In genomic region chr11:46522719-46523118, GRCm38 (mm10) we compare ENCODE assay signal across 13 mouse cellular contexts. TPM values are rescaled to one million over a fixed set of nuclear protein-coding genes. Genes with fewer than 3 reads are reported as not detected.
A peak's percentile ranks its signal among the peaks of the same experiment; 100 is the strongest.
DNase-seq lines count a peak whose midpoint lies in the region; ATAC-seq and TF ChIP-seq lines count a peak whose summit lies in the region.
"Had no signal": no experiment of that assay in that cellular context is flagged by ENCODE, and none has a peak within 500 bp of the region (broad histone marks: within the 10 kb centered on the region; RNA-seq: fewer than 3 reads in every experiment).

No protein-coding gene starts in this region.

- H3K4me2 ChIP-seq in heart, postnatal 0 days (ENCODE audit: low read depth, low read length): no peak overlapping the region
- H3K4me2 ChIP-seq in midbrain, postnatal 0 days (ENCODE audit: low read depth, low read length, poor library complexity, severe bottlenecking): no peak overlapping the region
- no peak overlapping the region for H3K4me2 ChIP-seq in midbrain, embryonic 15.5 days
- H3K4me2 ChIP-seq: heart, embryonic 11.5 days; liver, embryonic 13.5 days had no signal

- ATAC-seq in heart, postnatal 0 days (ENCODE audit: insufficient read depth, low read depth): no peak
- ATAC-seq in midbrain, postnatal 0 days (ENCODE audit: low FRiP score): no peak
- no peak for ATAC-seq in midbrain, embryonic 15.5 days (replicated peaks)
- 0 out of 2 replicates have a peak, but pooled peaks have one; percentile 50 for ATAC-seq in common myeloid progenitor, adult 5-6 weeks (replicated peaks; ENCODE audit: low read depth, poor library complexity, severe bottlenecking)
- ATAC-seq: forebrain, embryonic 14.5 days had no signal

- no peaks in the 10 kb centered on the region for H3K9me3 ChIP-seq in heart, postnatal 0 days (replicated peaks; ENCODE audit: control insufficient read depth, low read length)
- H3K9me3 ChIP-seq in midbrain, postnatal 0 days (ENCODE audit: low read length): no peaks in the 10 kb centered on the region
- H3K9me3 ChIP-seq in midbrain, embryonic 15.5 days: no peaks in the 10 kb centered on the region
- H3K9me3 ChIP-seq: liver, embryonic 13.5 days had no signal

- no peaks in the 10 kb centered on the region for H3K4me1 ChIP-seq in heart, postnatal 0 days (ENCODE audit: control insufficient read depth, insufficient read depth)
- no peaks in the 10 kb centered on the region for H3K4me1 ChIP-seq in midbrain, postnatal 0 days (ENCODE audit: insufficient read depth, low read length)
- H3K4me1 ChIP-seq in midbrain, embryonic 15.5 days: no peaks in the 10 kb centered on the region
- H3K4me1 ChIP-seq: liver, embryonic 13.5 days had no signal

- H3K4me3 ChIP-seq in heart, postnatal 0 days (ENCODE audit: low read depth, low read length): no peak overlapping the region
- no peak overlapping the region for H3K4me3 ChIP-seq in midbrain, postnatal 0 days (ENCODE audit: low read depth, low read length)
- no peak overlapping the region for H3K4me3 ChIP-seq in midbrain, embryonic 15.5 days
- H3K4me3 ChIP-seq: liver, embryonic 13.5 days had no signal

- TF ChIP-seq CTCF in heart, postnatal 0 days (IDR thresholded peaks at IDR 0.05; ENCODE audit: low read depth): peak; percentile 30
- TF ChIP-seq CTCF in midbrain, postnatal 0 days (IDR thresholded peaks at IDR 0.05): peak; percentile 37; the same call in 1 of the 2 replicates

- 65% methylated on average over 3 of the region's 3 CpGs for WGBS in heart, postnatal 0 days
- 78% methylated on average over 3 of the region's 3 CpGs for WGBS in midbrain, postnatal 0 days
- 86% methylated on average over 3 of the region's 3 CpGs for WGBS in midbrain, embryonic 15.5 days

- H3K27ac ChIP-seq in heart, postnatal 0 days (ENCODE audit: low read depth): no peak overlapping the region
- no peak overlapping the region for H3K27ac ChIP-seq in midbrain, postnatal 0 days (ENCODE audit: low read depth, low read length)
- no peak overlapping the region for H3K27ac ChIP-seq in midbrain, embryonic 15.5 days
- H3K27ac ChIP-seq: liver, embryonic 13.5 days had no signal

- H3K9ac ChIP-seq in heart, postnatal 0 days (replicated peaks; ENCODE audit: low read depth, low read length): no peak overlapping the region
- no peak overlapping the region for H3K9ac ChIP-seq in midbrain, postnatal 0 days (replicated peaks; ENCODE audit: low read length, poor library complexity, severe bottlenecking)
- no peak overlapping the region for H3K9ac ChIP-seq in midbrain, embryonic 15.5 days
- H3K9ac ChIP-seq: liver, embryonic 13.5 days had no signal

- H3K27me3 ChIP-seq in heart, postnatal 0 days (ENCODE audit: control insufficient read depth, insufficient read depth, low read length): no peaks in the 10 kb centered on the region
- no peaks in the 10 kb centered on the region for H3K27me3 ChIP-seq in midbrain, postnatal 0 days (ENCODE audit: insufficient read depth, low read length)
- H3K27me3 ChIP-seq in midbrain, embryonic 15.5 days (replicated peaks): no peaks in the 10 kb centered on the region
- H3K27me3 ChIP-seq: liver, embryonic 13.5 days had no signal

- DNase-seq in heart, postnatal 0 days (ENCODE audit: low spot score): no peak
- DNase-seq in heart, adult 9 months (ENCODE audit: low spot score in 2 of 2): no peak
- DNase-seq in midbrain, postnatal 0 days (ENCODE audit: low spot score): no peak
- DNase-seq in naive thymus-derived CD4-positive, alpha-beta T cell, adult 2 months (ENCODE audit: low read depth): peak; percentile 9
- no peak for DNase-seq in spleen, postnatal 10 days (ENCODE audit: low spot score in 2 of 2)
- no peak for DNase-seq in testis, postnatal 14 days (ENCODE audit: low spot score)
- DNase-seq: cerebellum, adult 9-10 months; liver, embryonic 13.5 days had no signal

- no peak for TF ChIP-seq EP300 in heart, postnatal 0 days (IDR thresholded peaks at IDR 0.05; ENCODE audit: low read depth)

- no peaks in the 10 kb centered on the region for H3K36me3 ChIP-seq in heart, postnatal 0 days (replicated peaks; ENCODE audit: control insufficient read depth, insufficient read depth, low read length)
- H3K36me3 ChIP-seq in midbrain, postnatal 0 days (ENCODE audit: insufficient read depth, low read length): no peaks in the 10 kb centered on the region
- no peaks in the 10 kb centered on the region for H3K36me3 ChIP-seq in midbrain, embryonic 15.5 days (replicated peaks)
- H3K36me3 ChIP-seq: liver, embryonic 13.5 days had no signal

RNA-seq across cellular contexts. Expression of gene Gm12169, which starts 1.3 kb away (rescaled TPM):
- not detected in 2 replicates for total RNA-seq in heart, postnatal 0 days (2014; rRNA removed; ENCODE audit: low replicate concordance)
- not detected in 2 replicates for polyA plus RNA-seq in heart, postnatal 0 days (2015; fragmentation: Nextera tagmentation; extraction: Ambion mirVana)
- total RNA-seq in midbrain, postnatal 0 days (2014; rRNA removed): not detected in 2 replicates
- not detected in 2 replicates for polyA plus RNA-seq in midbrain, postnatal 0 days (2015; fragmentation: Nextera tagmentation; extraction: Ambion mirVana)
- not detected in 2 replicates for polyA plus RNA-seq in midbrain, embryonic 15.5 days (2015; fragmentation: Nextera tagmentation; extraction: Ambion mirVana)
- not detected in 2 replicates for total RNA-seq in common myeloid progenitor, adult 5-6 weeks (2017)
- polyA plus RNA-seq: forebrain, embryonic 14.5 days; heart, embryonic 11.5 days; large intestine, adult 2 months; liver, embryonic 13.5 days had no signal

RNA-seq across cellular contexts. Expression of gene BC053393, which starts 48.6 kb away (rescaled TPM):
- not detected in 2 replicates for total RNA-seq in heart, postnatal 0 days (2014; rRNA removed; ENCODE audit: low replicate concordance)
- 0.05 and 0.07 TPM in 2 replicates for polyA plus RNA-seq in heart, postnatal 0 days (2015; fragmentation: Nextera tagmentation; extraction: Ambion mirVana)
- total RNA-seq in midbrain, postnatal 0 days (2014; rRNA removed): not detected in 2 replicates
- not detected in 2 replicates for polyA plus RNA-seq in midbrain, postnatal 0 days (2015; fragmentation: Nextera tagmentation; extraction: Ambion mirVana)
- not detected in 2 replicates for polyA plus RNA-seq in midbrain, embryonic 15.5 days (2015; fragmentation: Nextera tagmentation; extraction: Ambion mirVana)
- total RNA-seq in common myeloid progenitor, adult 5-6 weeks (2017): not detected in 2 replicates
- polyA plus RNA-seq: forebrain, embryonic 14.5 days; large intestine, adult 2 months; liver, embryonic 13.5 days had no signal
